Mouse (Mus musculus) limb, embryonic 13.5 days (tissue): ENCODE results near the gene Stip1. TPM values are rescaled to one million over a fixed set of nuclear protein-coding genes. Genes with fewer than 3 reads are reported as not detected.
"Not testable (repeated sequence)": the region's sequence is repeated elsewhere in the genome, so short reads cannot be mapped to it uniquely, and the experiment has no call there.

ENCODE experiments used
- ATAC-seq: fragments of 200-750 bp; cut with Nextera tagmentation; 2 replicates; pipeline ENCODE4 v1.8.0; 2017; ENCODE audit warnings: low read depth, moderate number of reproducible peaks, moderate TSS enrichment; ENCODE audit not compliant: low FRiP score
- H3K27ac ChIP-seq: fragments of 300-500 bp; sonication (generic); 2 replicates; pipeline ENCODE4 v1.5.1; 2015; ENCODE audit warnings: inconsistent platforms, mild to moderate bottlenecking, moderate library complexity
- H3K27me3 ChIP-seq: fragments of 300-500 bp; sonication (generic); 2 replicates; pipeline ENCODE4 v1.6.1; 2015; ENCODE audit warnings: mild to moderate bottlenecking, inconsistent platforms
- H3K36me3 ChIP-seq: fragments of 300-500 bp; sonication (generic); 2 replicates; pipeline ENCODE4 v1.6.1; 2015; ENCODE audit warnings: inconsistent platforms, mild to moderate bottlenecking, moderate library complexity
- H3K4me1 ChIP-seq: fragments of 300-500 bp; sonication (generic); 2 replicates; pipeline ENCODE4 v1.6.1; 2015; ENCODE audit warnings: inconsistent platforms
- H3K4me2 ChIP-seq: fragments of 300-500 bp; sonication (generic); replicated peaks from 2 replicates; pipeline ENCODE4 v1.6.1; 2015; ENCODE audit warnings: inconsistent platforms, mild to moderate bottlenecking, moderate library complexity
- H3K4me3 ChIP-seq: fragments of 300-500 bp; sonication (generic); 2 replicates; pipeline ENCODE4 v1.5.1; 2015; ENCODE audit warnings: moderate library complexity, mild to moderate bottlenecking, inconsistent platforms
- H3K9ac ChIP-seq: fragments of 300-500 bp; sonication (generic); 2 replicates; pipeline ENCODE4 v1.6.1; 2015; ENCODE audit warnings: mild to moderate bottlenecking, inconsistent platforms
- H3K9me3 ChIP-seq: fragments of 300-500 bp; sonication (generic); 2 replicates; pipeline ENCODE4 v1.6.1; 2016; ENCODE audit warnings: inconsistent platforms
- WGBS: fragments of 180-500 bp; shearing (Covaris S2); methylation state at CpG from one replicate; pipeline ENCODE4 v1.1.7; 2015; 5-methylcytosine and 5-hydroxymethylcytosine counted together
- polyA plus RNA-seq: library from polyadenylated mRNA; unstranded; fragments of >200 nt; fragmentation: Nextera tagmentation; extraction: Ambion mirVana; gene quantifications from 2 replicates; pipeline ENCODE4 v1.2.1, GENCODE M21; 2015

Stip1 gene
- polyA plus RNA-seq: 241 and 278 TPM in 2 replicates

GRCm38 (mm10) chr19:7039841-7040636 is at the start of gene Stip1:
TSS of gene Stip1 (minus strand) at chr19:7039967.
- under 1% methylated on average over 48 of the region's 49 CpGs for WGBS
- no peaks in the 10 kb centered on the region for H3K27me3 ChIP-seq
- H3K9me3 ChIP-seq: no peaks in the 10 kb centered on the region
- ATAC-seq: peak; percentile 100
- H3K4me1 ChIP-seq: peaks cover 27% of the 10 kb centered on the region
- H3K4me2 ChIP-seq: peak within 1 kb of the TSS; percentile 76
- peak within 1 kb of the TSS; percentile 98 for H3K9ac ChIP-seq
- H3K4me3 ChIP-seq: peak within 1 kb of the TSS; percentile 96
- H3K36me3 ChIP-seq: peaks cover 7% of the 10 kb centered on the region
- peak within 1 kb of the TSS; percentile 94 for H3K27ac ChIP-seq

GRCm38 (mm10) chr19:7089050-7089449 is 49.3 kb upstream of the Stip1 start:
- Histone ChIP-seq H3K36me3 (no peaks in the 10 kb centered on the region), H3K4me3 (no peak overlapping the region), H3K27ac (no peak overlapping the region), H3K4me1 (peaks cover 59% of the 10 kb centered on the region), H3K9ac (no peak overlapping the region), H3K27me3 (peaks cover 50% of the 10 kb centered on the region), H3K9me3 (no peaks in the 10 kb centered on the region), H3K4me2 (no peak overlapping the region)
- 64% methylated on average over 5 of the region's 5 CpGs for WGBS
- no peak for ATAC-seq

DNA sequence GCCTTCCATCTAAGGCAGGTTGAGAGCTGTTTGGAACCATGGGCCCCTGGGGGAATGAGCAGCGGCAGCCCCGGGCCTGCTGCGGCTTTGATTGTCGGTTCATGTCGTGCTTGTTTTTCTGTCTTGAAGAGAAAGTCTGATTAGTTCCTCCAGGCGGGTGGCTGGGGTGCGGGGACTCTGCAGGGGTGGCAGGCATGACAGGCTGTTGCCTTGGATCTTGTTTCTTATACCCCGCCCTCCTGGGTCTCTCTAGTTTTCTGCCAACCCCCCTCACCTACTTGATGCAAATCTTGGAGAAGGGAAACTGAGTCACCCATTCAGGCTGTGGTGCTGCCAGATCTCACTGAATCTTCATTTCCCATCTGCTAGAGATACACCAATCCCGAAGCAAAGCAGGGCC is 48.8 kb upstream of the Stip1 start:
- Histone ChIP-seq H3K36me3 (no peaks in the 10 kb centered on the region), H3K4me2 (no peak overlapping the region), H3K27me3 (peaks cover 55% of the 10 kb centered on the region), H3K4me3 (no peak overlapping the region), H3K9me3 (no peaks in the 10 kb centered on the region), H3K9ac (0 out of 2 replicates have a peak overlapping the region, but pooled peaks have one; percentile 43), H3K27ac (no peak overlapping the region), H3K4me1 (peaks cover 62% of the 10 kb centered on the region)
- no peak for ATAC-seq
- WGBS: 19% methylated on average over 9 of the region's 9 CpGs

GRCm38 (mm10) chr19:7084734-7085133 is 45.0 kb upstream of the Stip1 start:
- no peaks in the 10 kb centered on the region for H3K36me3 ChIP-seq
- WGBS: 61% methylated on average over 15 of the region's 15 CpGs
- H3K4me2 ChIP-seq: no peak overlapping the region
- H3K4me1 ChIP-seq: peaks cover 44% of the 10 kb centered on the region
- H3K9me3 ChIP-seq: no peaks in the 10 kb centered on the region
- H3K27me3 ChIP-seq: peaks cover 53% of the 10 kb centered on the region
- no peak overlapping the region for H3K4me3 ChIP-seq
- no peak overlapping the region for H3K27ac ChIP-seq
- H3K9ac ChIP-seq: no peak overlapping the region
- no peak for ATAC-seq

GRCm38 (mm10) chr19:7083035-7083794 is 43.4 kb upstream of the Stip1 start:
- H3K4me2 ChIP-seq: no peak overlapping the region
- H3K27ac ChIP-seq: no peak overlapping the region
- no peak for ATAC-seq
- H3K4me3 ChIP-seq: no peak overlapping the region
- H3K36me3 ChIP-seq: no peaks in the 10 kb centered on the region
- WGBS: 32% methylated on average over 14 of the region's 14 CpGs
- no peaks in the 10 kb centered on the region for H3K9me3 ChIP-seq
- H3K27me3 ChIP-seq: peaks cover 45% of the 10 kb centered on the region
- peaks cover 43% of the 10 kb centered on the region for H3K4me1 ChIP-seq
- no peak overlapping the region for H3K9ac ChIP-seq

DNA sequence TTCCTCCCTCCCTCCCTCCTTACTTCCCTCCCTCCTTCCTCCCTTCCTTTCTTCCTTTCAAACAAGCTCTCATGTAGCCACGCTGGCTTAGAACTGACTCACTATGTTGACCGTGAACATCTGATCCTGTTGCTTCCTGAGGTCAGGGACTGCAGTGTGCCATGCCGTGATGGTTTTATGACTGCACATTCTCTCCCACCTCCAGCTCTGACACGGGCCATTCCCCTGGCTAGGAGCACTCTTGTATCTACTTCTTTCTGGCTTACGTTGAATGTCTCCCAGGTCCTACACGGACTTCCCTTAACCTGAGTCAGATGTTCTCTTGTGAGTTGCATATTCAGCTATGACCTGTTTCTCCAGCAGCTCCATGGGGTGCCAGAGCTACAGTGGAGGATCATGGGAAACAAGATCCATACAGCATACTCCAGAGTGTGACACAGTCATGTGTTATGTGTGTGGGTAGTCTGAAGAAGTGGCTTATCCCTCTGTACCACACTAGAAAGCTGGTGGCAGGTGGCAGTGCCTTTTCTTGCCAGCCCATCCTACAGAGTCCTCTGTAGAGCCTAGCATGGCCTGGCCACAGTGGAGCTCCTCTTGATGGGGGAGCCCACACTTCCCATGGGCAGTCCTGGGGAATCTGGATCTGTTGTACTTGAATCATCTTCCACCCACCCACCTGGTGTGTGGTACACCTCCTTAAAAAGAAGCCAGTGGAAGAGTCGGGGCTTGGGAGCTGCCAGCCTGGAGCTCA is 41.9 kb upstream of the Stip1 start:
- Histone ChIP-seq H3K27ac (no peak overlapping the region), H3K4me2 (no peak overlapping the region), H3K9ac (no peak overlapping the region), H3K9me3 (no peaks in the 10 kb centered on the region), H3K36me3 (no peaks in the 10 kb centered on the region), H3K4me1 (peaks cover 40% of the 10 kb centered on the region), H3K27me3 (peaks cover 34% of the 10 kb centered on the region), H3K4me3 (no peak overlapping the region)
- 46% methylated on average over 7 of the region's 7 CpGs for WGBS
- ATAC-seq: no peak

DNA sequence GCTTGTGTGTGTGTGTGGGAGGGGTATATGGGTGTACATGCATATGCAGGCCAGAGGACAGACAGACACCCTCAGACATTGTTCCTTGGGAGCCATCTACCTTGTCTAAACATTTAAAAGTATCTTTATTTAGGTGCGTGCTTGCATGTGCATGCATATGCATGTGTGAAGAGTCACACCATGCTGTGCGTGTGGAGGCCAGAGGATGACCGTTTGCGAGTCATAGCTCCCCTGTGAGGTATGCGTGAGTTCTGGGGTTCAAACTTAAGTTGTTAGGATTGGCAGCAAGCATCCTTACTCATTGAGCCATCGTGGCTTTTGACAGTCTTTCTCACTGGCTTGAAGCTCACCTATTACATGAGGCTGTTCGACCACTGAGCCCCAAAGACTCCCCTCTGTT is 38.5 kb upstream of the Stip1 start:
- ATAC-seq: no peak
- Histone ChIP-seq H3K4me3 (no peak overlapping the region), H3K9ac (no peak overlapping the region), H3K9me3 (no peaks in the 10 kb centered on the region), H3K27ac (no peak overlapping the region), H3K4me1 (peaks cover 24% of the 10 kb centered on the region), H3K36me3 (no peaks in the 10 kb centered on the region), H3K4me2 (no peak overlapping the region), H3K27me3 (peaks cover 18% of the 10 kb centered on the region)
- WGBS: 84% methylated on average over 7 of the region's 7 CpGs

DNA sequence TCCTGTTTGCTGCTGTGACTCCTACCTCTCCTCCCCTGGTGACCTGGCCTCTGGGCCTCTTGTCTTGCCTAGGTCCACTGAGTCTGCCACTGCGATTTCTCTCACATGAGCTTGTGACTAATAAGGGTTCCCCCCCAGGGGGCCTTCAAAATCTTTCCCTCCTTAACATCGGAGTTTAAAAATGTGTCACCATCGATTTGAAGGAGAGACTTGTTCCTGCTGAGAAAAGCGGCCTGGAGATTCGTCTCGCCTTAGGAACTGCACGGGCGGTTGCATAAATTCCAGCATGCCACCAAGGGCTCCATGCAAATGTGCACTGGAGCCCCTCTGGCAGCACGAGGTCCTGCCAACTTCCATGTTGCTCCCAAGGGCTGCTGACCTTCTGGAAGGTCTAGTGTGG is 37.9 kb upstream of the Stip1 start:
- peaks cover 17% of the 10 kb centered on the region for H3K27me3 ChIP-seq
- ATAC-seq: no peak
- H3K9ac ChIP-seq: 0 out of 2 replicates have a peak overlapping the region, but pooled peaks have one; percentile 4
- no peaks in the 10 kb centered on the region for H3K9me3 ChIP-seq
- H3K4me1 ChIP-seq: peaks cover 21% of the 10 kb centered on the region
- H3K36me3 ChIP-seq: no peaks in the 10 kb centered on the region
- 60% methylated on average over 9 of the region's 9 CpGs for WGBS
- no peak overlapping the region for H3K4me3 ChIP-seq
- H3K27ac ChIP-seq: no peak overlapping the region
- H3K4me2 ChIP-seq: no peak overlapping the region

GRCm38 (mm10) chr19:7075336-7075735 is 35.6 kb upstream of the Stip1 start:
- H3K27ac ChIP-seq, H3K9me3 ChIP-seq, H3K4me2 ChIP-seq, H3K36me3 ChIP-seq, ATAC-seq, H3K9ac ChIP-seq, H3K4me3 ChIP-seq: not testable (repeated sequence)
- Histone ChIP-seq H3K4me1 (peaks cover 41% of the 10 kb centered on the region), H3K27me3 (peaks cover 31% of the 10 kb centered on the region)
- WGBS: 81% methylated on average over 11 of the region's 11 CpGs

DNA sequence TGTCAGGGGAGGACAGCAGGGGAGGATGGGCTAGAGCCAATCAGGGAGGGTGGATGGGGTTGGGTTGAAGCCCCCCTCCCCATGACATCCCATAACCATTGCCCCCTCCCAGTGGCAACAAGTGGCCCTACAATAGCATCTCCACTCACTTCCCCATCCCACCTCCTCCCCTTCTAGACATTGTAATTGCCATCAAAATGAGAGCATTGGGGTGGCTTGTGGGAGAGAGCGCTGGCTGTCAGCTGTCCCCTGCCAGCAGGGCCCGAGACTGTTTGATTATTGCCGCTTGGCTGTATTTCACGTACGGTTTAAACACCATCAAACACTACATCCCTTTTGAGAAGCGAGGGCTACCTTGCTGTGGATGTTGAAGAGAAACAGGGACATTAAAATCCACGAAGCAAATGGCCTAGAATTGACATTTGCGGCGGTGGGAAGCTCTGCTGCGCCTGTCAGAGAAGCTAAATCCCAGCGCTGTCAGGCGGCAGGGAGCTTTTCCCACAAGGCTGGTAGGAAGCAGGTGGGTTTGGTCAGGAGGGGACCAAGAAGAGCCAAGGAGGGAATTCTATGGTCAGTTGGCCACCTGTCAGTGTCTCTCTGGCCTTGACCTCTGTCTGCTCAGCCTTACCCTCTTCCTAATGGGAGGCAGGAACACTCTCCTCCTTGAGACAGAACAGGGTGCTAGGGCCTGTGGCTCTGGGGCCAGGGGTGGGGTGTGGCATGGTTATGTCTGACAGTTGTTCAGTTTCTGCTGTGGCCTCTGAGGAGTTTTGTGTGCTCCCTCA is 34.4 kb upstream of the Stip1 start:
- Histone ChIP-seq H3K36me3 (no peaks in the 10 kb centered on the region), H3K4me3 (no peak overlapping the region), H3K9me3 (no peaks in the 10 kb centered on the region), H3K27ac (no peak overlapping the region), H3K27me3 (peaks cover 37% of the 10 kb centered on the region), H3K4me1 (peaks cover 43% of the 10 kb centered on the region), H3K4me2 (no peak overlapping the region), H3K9ac (no peak overlapping the region)
- WGBS: 45% methylated on average over 12 of the region's 12 CpGs
- no peak for ATAC-seq

GRCm38 (mm10) chr19:7072221-7072620 is 32.5 kb upstream of the Stip1 start:
- H3K4me3 ChIP-seq: no peak overlapping the region
- peaks cover 49% of the 10 kb centered on the region for H3K27me3 ChIP-seq
- no peaks in the 10 kb centered on the region for H3K9me3 ChIP-seq
- H3K27ac ChIP-seq: no peak overlapping the region
- no peak for ATAC-seq
- no peak overlapping the region for H3K4me2 ChIP-seq
- peaks cover 52% of the 10 kb centered on the region for H3K4me1 ChIP-seq
- no peaks in the 10 kb centered on the region for H3K36me3 ChIP-seq
- no peak overlapping the region for H3K9ac ChIP-seq
- 48% methylated on average over 6 of the region's 6 CpGs for WGBS
